Mouse (Mus musculus): ENCODE data around the gene Bhlhe41. TPM values are rescaled to one million over a fixed set of nuclear protein-coding genes. Genes with fewer than 3 reads are reported as not detected.

Bhlhe41 gene
- polyA plus RNA-seq, 1 experiment from 2014 or later: 6.1 TPM

DNA sequence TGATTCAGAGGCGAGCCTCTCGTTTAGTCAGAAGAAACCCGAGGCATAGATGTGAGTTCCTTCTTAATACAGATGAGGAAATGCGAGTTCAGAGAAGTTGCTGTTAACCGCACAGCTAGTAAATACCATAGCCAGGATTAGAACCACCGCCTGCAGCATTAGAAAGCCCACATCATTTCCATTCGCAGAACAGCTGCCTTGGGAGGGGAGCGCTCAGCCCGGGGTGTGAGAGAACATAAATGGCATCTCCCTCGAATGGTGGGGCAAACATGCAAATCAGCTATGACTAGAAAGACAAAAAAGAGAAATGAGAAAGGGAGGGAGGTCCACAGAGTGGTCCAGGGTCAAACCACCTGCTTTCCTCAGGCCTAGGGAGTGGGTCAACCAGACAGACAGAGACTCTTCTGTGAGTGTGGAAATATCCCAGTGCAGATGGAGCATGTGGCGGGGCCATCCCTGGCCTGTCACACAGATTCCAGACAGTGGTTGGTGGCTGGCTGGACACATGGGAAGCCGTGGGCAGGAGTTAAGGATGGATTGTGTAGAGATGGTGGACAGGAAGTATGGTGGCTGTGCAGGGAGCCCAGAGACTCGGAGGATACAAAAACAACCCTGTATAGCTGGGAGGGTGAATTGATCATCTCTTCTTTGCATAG lies 28.1 kb upstream of the Bhlhe41 start:
- Histone ChIP-seq H3K4me2 (ENCODE audit: low read depth, low read length) (no peak overlapping the region), H3K9ac (ENCODE audit: low read length) (no peak overlapping the region), H3K9me3 (replicated peaks; ENCODE audit: control insufficient read depth, low read length) (no peaks in the 10 kb centered on the region), H3K4me3 (ENCODE audit: low read length) (no peak overlapping the region), H3K27ac (ENCODE audit: low read length) (no peak overlapping the region), H3K36me3 (ENCODE audit: control insufficient read depth, insufficient read depth) (no peaks in the 10 kb centered on the region), H3K27me3 (ENCODE audit: control insufficient read depth, insufficient read depth, low read length) (no peaks in the 10 kb centered on the region), H3K4me1 (ENCODE audit: control insufficient read depth, insufficient read depth, low read length) (peaks cover 2% of the 10 kb centered on the region; the same call in 1 of the 2 replicates)
- WGBS: 75% methylated on average over 13 of the region's 13 CpGs
- ATAC-seq (replicated peaks; ENCODE audit: extremely low read depth, insufficient read depth, low FRiP score): no peak

DNA sequence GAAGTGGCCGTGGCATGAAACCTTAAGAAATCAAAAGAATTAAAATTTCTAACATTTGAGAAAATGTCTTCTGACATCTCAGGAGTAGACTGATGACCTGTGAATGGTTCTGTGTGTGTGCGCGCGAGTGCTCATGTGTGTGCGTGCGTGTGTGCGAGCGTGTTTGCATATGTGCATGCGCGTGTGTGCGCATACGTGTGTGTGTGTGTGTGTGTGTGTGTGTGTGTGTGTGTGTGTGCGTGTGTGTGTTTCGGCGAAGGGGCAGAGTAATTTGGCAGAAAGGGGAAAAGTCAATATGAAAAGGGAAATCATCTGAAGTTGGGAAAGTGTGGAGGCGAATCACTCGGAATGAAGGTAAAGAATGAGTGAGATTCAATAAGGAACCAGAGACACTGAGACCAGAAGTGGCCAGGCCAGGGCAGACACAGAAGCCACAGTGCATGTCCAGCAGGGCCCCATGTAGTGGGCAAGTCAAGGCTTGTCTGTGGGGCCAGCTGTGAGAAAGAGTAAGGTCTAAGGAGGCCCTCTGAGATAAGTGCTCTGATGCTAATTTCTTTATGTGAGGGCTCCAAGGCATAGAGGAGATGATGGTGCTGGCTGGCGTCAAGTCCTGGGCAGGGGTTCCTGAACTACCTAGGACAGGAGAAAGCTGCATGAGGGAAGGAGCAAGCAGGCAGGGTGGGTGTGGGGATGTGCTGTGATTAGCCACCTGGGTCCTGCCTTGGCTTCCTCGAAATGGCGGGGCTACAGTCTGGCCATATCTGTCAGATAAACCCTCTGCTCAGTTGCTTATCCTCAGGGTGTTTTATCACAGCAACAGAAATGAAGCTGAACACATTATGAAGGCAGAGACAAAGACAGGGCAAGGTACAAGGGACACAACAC lies 27.3 kb upstream of the Bhlhe41 start:
- ATAC-seq (replicated peaks; ENCODE audit: extremely low read depth, insufficient read depth, low FRiP score): no peak
- H3K27ac ChIP-seq (ENCODE audit: low read length): no peak overlapping the region
- no peaks in the 10 kb centered on the region for H3K36me3 ChIP-seq (ENCODE audit: control insufficient read depth, insufficient read depth)
- H3K27me3 ChIP-seq (ENCODE audit: control insufficient read depth, insufficient read depth, low read length): no peaks in the 10 kb centered on the region
- 91% methylated on average over 20 of the region's 20 CpGs for WGBS
- no peak overlapping the region for H3K4me3 ChIP-seq (ENCODE audit: low read length)
- H3K9me3 ChIP-seq (replicated peaks; ENCODE audit: control insufficient read depth, low read length): no peaks in the 10 kb centered on the region
- H3K9ac ChIP-seq (ENCODE audit: low read length): no peak overlapping the region
- H3K4me1 ChIP-seq (ENCODE audit: control insufficient read depth, insufficient read depth, low read length): peaks cover 2% of the 10 kb centered on the region; the same call in 1 of the 2 replicates
- H3K4me2 ChIP-seq (ENCODE audit: low read depth, low read length): no peak overlapping the region

DNA sequence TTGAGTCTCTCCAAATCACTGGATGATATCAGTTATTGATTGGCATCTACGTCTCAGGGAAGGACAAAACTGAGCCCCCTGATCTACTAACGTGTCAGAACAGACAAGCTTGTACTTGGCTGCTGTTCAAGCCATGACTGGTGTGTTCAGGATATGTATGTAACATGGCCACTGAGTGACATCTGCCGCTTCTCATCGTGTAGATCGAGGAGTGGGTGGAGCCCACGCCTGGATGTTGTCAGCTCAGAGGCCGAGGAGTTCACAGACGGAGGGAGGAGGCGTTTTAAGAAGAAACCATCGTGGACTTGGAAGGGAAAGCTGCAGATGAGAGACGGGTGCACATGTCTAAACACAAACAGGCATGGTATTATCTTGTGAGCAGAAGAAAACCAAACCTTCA lies 26.6 kb upstream of the Bhlhe41 start:
- Histone ChIP-seq H3K9me3 (replicated peaks; ENCODE audit: control insufficient read depth, low read length) (no peaks in the 10 kb centered on the region), H3K36me3 (ENCODE audit: control insufficient read depth, insufficient read depth) (no peaks in the 10 kb centered on the region), H3K27ac (ENCODE audit: low read length) (no peak overlapping the region), H3K4me1 (ENCODE audit: control insufficient read depth, insufficient read depth, low read length) (peaks cover 3% of the 10 kb centered on the region), H3K9ac (ENCODE audit: low read length) (no peak overlapping the region), H3K27me3 (ENCODE audit: control insufficient read depth, insufficient read depth, low read length) (no peaks in the 10 kb centered on the region), H3K4me3 (ENCODE audit: low read length) (no peak overlapping the region), H3K4me2 (ENCODE audit: low read depth, low read length) (no peak overlapping the region)
- ATAC-seq (replicated peaks; ENCODE audit: extremely low read depth, insufficient read depth, low FRiP score): no peak
- WGBS: 72% methylated on average over 11 of the region's 11 CpGs

DNA sequence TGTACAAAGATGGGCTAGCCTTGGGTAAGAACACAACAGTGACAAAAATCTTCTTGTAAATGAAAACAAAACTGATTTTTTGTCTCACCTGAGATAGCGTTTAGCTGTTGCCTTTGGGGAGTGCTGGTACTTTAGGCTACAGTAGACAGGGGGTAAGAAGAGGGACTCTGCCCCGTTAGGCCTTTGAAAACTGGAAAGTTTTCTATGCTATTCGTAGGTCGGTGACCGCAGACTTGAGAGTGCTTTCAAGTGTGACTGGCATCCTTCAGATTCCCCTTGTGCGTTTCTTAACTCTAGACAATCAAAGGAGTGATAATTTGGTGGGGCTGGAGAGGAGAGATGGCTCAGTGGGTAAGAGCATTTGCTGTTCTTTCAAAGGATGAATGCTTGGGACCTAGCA lies 22.4 kb upstream of the Bhlhe41 start:
- Histone ChIP-seq H3K9me3 (replicated peaks; ENCODE audit: control insufficient read depth, low read length) (no peaks in the 10 kb centered on the region), H3K27ac (ENCODE audit: low read length) (no peak overlapping the region), H3K4me2 (ENCODE audit: low read depth, low read length) (no peak overlapping the region), H3K36me3 (ENCODE audit: control insufficient read depth, insufficient read depth) (no peaks in the 10 kb centered on the region), H3K9ac (ENCODE audit: low read length) (no peak overlapping the region), H3K4me3 (ENCODE audit: low read length) (no peak overlapping the region), H3K27me3 (ENCODE audit: control insufficient read depth, insufficient read depth, low read length) (no peaks in the 10 kb centered on the region), H3K4me1 (ENCODE audit: control insufficient read depth, insufficient read depth, low read length) (peaks cover 8% of the 10 kb centered on the region)
- 83% methylated on average over 6 of the region's 6 CpGs for WGBS
- ATAC-seq (replicated peaks; ENCODE audit: extremely low read depth, insufficient read depth, low FRiP score): no peak

DNA sequence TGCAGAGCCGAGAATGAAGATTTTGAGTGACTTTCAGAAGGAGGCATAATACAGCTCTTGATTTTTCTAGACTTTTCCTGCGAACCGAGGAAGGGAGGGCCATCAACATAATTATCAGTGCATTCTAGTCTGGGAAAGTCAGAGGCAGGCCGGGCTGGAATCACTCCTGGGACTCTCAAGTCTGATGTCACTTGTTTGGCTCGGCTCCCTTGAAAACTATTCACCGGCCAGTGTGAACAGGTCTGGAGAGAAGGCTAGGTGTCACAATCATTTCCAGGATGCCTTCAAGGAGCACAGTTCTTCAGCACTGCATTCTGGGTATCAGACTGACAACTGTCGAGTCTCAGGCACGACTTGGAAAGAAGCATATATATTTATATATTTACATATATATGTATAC lies 20.9 kb upstream of the Bhlhe41 start:
- Histone ChIP-seq H3K4me1 (ENCODE audit: control insufficient read depth, insufficient read depth, low read length) (peaks cover 8% of the 10 kb centered on the region), H3K9me3 (replicated peaks; ENCODE audit: control insufficient read depth, low read length) (no peaks in the 10 kb centered on the region), H3K4me2 (ENCODE audit: low read depth, low read length) (peak overlapping the region; percentile 40), H3K4me3 (ENCODE audit: low read length) (0 out of 2 replicates have a peak overlapping the region, but pooled peaks have one; percentile 4), H3K9ac (ENCODE audit: low read length) (no peak overlapping the region), H3K36me3 (ENCODE audit: control insufficient read depth, insufficient read depth) (no peaks in the 10 kb centered on the region), H3K27ac (ENCODE audit: low read length) (peak overlapping the region; percentile 80), H3K27me3 (ENCODE audit: control insufficient read depth, insufficient read depth, low read length) (no peaks in the 10 kb centered on the region)
- peak; percentile 85 for ATAC-seq (replicated peaks; ENCODE audit: extremely low read depth, insufficient read depth, low FRiP score)
- WGBS: 16% methylated on average over 8 of the region's 8 CpGs

DNA sequence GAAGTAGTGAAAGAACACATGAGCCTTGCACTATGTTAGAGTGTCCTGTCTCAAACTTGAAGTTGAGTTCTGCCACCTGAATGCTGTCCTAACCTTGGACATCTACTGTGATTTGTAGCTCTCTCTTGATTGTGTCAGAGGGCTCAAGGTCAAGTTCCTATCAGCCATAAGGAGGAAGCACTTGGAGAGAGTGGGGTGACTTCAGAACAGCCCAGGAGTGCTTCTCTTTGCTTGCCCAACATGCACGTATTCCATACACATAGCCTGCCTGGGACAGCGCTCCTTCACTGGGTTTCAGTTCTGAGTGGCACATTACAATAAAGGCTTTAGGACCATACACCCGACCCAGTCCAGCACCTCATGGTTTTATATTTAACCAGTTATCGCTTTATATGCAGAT lies 19.7 kb upstream of the Bhlhe41 start:
- ATAC-seq (replicated peaks; ENCODE audit: extremely low read depth, insufficient read depth, low FRiP score): no peak
- H3K9me3 ChIP-seq (replicated peaks; ENCODE audit: control insufficient read depth, low read length): no peaks in the 10 kb centered on the region
- H3K4me3 ChIP-seq (ENCODE audit: low read length): no peak overlapping the region
- H3K27me3 ChIP-seq (ENCODE audit: control insufficient read depth, insufficient read depth, low read length): no peaks in the 10 kb centered on the region
- WGBS: 68% methylated on average over 4 of the region's 4 CpGs
- peaks cover 8% of the 10 kb centered on the region for H3K4me1 ChIP-seq (ENCODE audit: control insufficient read depth, insufficient read depth, low read length)
- no peak overlapping the region for H3K27ac ChIP-seq (ENCODE audit: low read length)
- H3K36me3 ChIP-seq (ENCODE audit: control insufficient read depth, insufficient read depth): no peaks in the 10 kb centered on the region
- H3K9ac ChIP-seq (ENCODE audit: low read length): no peak overlapping the region
- no peak overlapping the region for H3K4me2 ChIP-seq (ENCODE audit: low read depth, low read length)

DNA sequence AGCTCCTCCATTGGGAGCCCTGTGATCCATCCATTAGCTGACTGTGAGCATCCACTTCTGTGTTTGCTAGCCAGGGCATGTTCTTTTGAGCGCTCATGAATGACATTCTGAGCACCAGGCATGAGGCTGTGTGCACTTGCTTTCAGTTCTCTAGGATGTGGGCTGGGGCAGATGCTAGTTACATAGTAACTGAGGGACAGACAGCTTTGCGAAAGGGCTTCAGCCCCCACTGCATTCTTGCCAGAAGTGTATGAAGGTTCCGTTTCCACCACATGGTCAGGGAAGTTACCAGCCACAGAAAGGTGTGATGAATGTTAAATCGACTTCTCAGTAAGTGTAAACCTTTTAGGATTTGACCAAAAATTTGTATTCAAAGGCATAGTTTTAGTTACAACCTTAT lies 18.3 kb upstream of the Bhlhe41 start:
- no peaks in the 10 kb centered on the region for H3K36me3 ChIP-seq (ENCODE audit: control insufficient read depth, insufficient read depth)
- peaks cover 8% of the 10 kb centered on the region for H3K4me1 ChIP-seq (ENCODE audit: control insufficient read depth, insufficient read depth, low read length)
- ATAC-seq (replicated peaks; ENCODE audit: extremely low read depth, insufficient read depth, low FRiP score): no peak
- WGBS: 78% methylated on average over 4 of the region's 4 CpGs
- no peak overlapping the region for H3K4me2 ChIP-seq (ENCODE audit: low read depth, low read length)
- H3K9me3 ChIP-seq (replicated peaks; ENCODE audit: control insufficient read depth, low read length): peaks cover 7% of the 10 kb centered on the region; the same call in 1 of the 2 replicates
- H3K9ac ChIP-seq (ENCODE audit: low read length): no peak overlapping the region
- no peak overlapping the region for H3K27ac ChIP-seq (ENCODE audit: low read length)
- no peak overlapping the region for H3K4me3 ChIP-seq (ENCODE audit: low read length)
- no peaks in the 10 kb centered on the region for H3K27me3 ChIP-seq (ENCODE audit: control insufficient read depth, insufficient read depth, low read length)

DNA sequence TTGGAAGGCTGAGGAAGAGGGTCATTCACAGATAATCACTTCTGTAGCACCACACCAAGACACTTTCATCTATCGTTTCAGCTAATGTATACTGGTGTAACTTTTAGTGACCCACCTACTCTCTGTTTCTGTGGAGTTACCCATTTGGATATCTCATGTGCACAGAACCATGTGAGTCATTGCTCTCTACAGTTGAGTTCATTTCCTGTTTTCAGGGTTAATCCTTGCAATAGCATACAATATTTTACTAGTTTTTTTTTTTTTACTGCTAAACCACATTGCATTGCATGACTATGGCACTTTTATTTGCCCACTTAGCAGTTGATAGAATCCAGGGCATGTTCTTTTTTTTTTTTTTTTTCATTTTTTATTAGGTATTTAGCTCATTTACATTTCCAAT lies 17.7 kb upstream of the Bhlhe41 start:
- Histone ChIP-seq H3K4me2 (ENCODE audit: low read depth, low read length) (no peak overlapping the region), H3K4me1 (ENCODE audit: control insufficient read depth, insufficient read depth, low read length) (peaks cover 8% of the 10 kb centered on the region), H3K36me3 (ENCODE audit: control insufficient read depth, insufficient read depth) (no peaks in the 10 kb centered on the region), H3K9me3 (replicated peaks; ENCODE audit: control insufficient read depth, low read length) (peaks cover 7% of the 10 kb centered on the region; the same call in 1 of the 2 replicates), H3K4me3 (ENCODE audit: low read length) (no peak overlapping the region), H3K27me3 (ENCODE audit: control insufficient read depth, insufficient read depth, low read length) (no peaks in the 10 kb centered on the region), H3K27ac (ENCODE audit: low read length) (no peak overlapping the region), H3K9ac (ENCODE audit: low read length) (no peak overlapping the region)
- ATAC-seq (replicated peaks; ENCODE audit: extremely low read depth, insufficient read depth, low FRiP score): no peak
- WGBS: 81% methylated on average over 1 of the region's 1 CpGs

DNA sequence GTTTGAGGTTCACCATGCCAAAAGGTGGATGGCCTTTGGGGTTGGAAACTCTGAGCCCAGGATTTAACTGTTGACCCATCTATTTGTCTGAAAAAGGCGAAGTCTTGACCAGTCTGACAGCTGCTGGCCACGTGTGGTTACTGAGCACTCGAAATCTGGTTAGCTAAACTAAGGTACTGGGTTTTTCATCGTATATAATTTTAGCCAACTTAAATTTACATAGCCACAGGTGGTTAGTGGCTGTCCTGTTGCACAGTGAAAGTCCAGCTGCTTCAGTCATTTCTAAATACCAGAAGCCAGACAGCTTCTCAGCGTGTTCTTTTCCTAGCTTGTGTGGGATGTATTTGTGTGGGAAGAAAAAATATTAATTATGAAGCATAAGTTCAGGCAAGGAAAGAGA lies 15.3 kb upstream of the Bhlhe41 start:
- H3K4me2 ChIP-seq (ENCODE audit: low read depth, low read length): no peak overlapping the region
- no peak for ATAC-seq (replicated peaks; ENCODE audit: extremely low read depth, insufficient read depth, low FRiP score)
- no peaks in the 10 kb centered on the region for H3K36me3 ChIP-seq (ENCODE audit: control insufficient read depth, insufficient read depth)
- H3K9me3 ChIP-seq (replicated peaks; ENCODE audit: control insufficient read depth, low read length): peaks cover 7% of the 10 kb centered on the region; the same call in 1 of the 2 replicates
- H3K4me3 ChIP-seq (ENCODE audit: low read length): no peak overlapping the region
- H3K9ac ChIP-seq (ENCODE audit: low read length): no peak overlapping the region
- H3K4me1 ChIP-seq (ENCODE audit: control insufficient read depth, insufficient read depth, low read length): no peaks in the 10 kb centered on the region
- no peaks in the 10 kb centered on the region for H3K27me3 ChIP-seq (ENCODE audit: control insufficient read depth, insufficient read depth, low read length)
- WGBS: 85% methylated on average over 5 of the region's 5 CpGs
- no peak overlapping the region for H3K27ac ChIP-seq (ENCODE audit: low read length)
